Mouse (Mus musculus) limb, embryonic 10.5 days (tissue): ENCODE results near the gene Ctdspl. TPM values are rescaled to one million over a fixed set of nuclear protein-coding genes. Genes with fewer than 3 reads are reported as not detected.

ENCODE experiments used
- DNase-seq: peaks from one replicate; pipeline ENCODE4 v3.0.0-alpha.2; 2017; ENCODE audit warnings: low spot score
- H3K27ac ChIP-seq: fragments of 300-500 bp; sonication (generic); 2 replicates; pipeline ENCODE4 v1.5.1; 2016; ENCODE audit warnings: mild to moderate bottlenecking
- H3K27me3 ChIP-seq: fragments of 300-500 bp; sonication (generic); 2 replicates; pipeline ENCODE4 v1.6.1; 2016; ENCODE audit warnings: low read depth, mild to moderate bottlenecking; ENCODE audit not compliant: poor library complexity, severe bottlenecking
- H3K36me3 ChIP-seq: fragments of 300-500 bp; sonication (generic); 2 replicates; pipeline ENCODE4 v1.6.1; 2016; ENCODE audit warnings: mild to moderate bottlenecking, moderate library complexity
- H3K4me1 ChIP-seq: fragments of 300-500 bp; sonication (generic); 2 replicates; pipeline ENCODE4 v1.6.1; 2016
- H3K4me3 ChIP-seq: fragments of 300-500 bp; sonication (generic); 2 replicates; pipeline ENCODE4 v1.5.1; 2016; ENCODE audit warnings: mild to moderate bottlenecking, moderate library complexity
- H3K9me3 ChIP-seq: fragments of 300-500 bp; sonication (generic); replicated peaks from 2 replicates; pipeline ENCODE4 v1.6.1; 2016; ENCODE audit warnings: mild to moderate bottlenecking
- WGBS: fragments of 180-500 bp; shearing (Covaris S2); methylation state at CpG from one replicate; pipeline ENCODE4 v1.1.7; 2016; 5-methylcytosine and 5-hydroxymethylcytosine counted together
- polyA plus RNA-seq: library from polyadenylated mRNA; unstranded; fragments of >200 nt; fragmentation: Nextera tagmentation; extraction: Ambion mirVana; gene quantifications from 2 replicates; pipeline ENCODE4 v1.2.1, GENCODE M21; 2016

The Ctdspl gene
- polyA plus RNA-seq, 1 experiment from 2014 or later, result 11.6 TPM

GRCm38 (mm10) chr9:119040101-119040775, 114.0 kb downstream of the Ctdspl start:
- Histone ChIP-seq H3K9me3 (no peaks in the 10 kb centered on the region), H3K36me3 (peaks cover 47% of the 10 kb centered on the region), H3K27me3 (no peaks in the 10 kb centered on the region), H3K27ac (no peak overlapping the region), H3K4me3 (no peak overlapping the region), H3K4me1 (peaks cover 10% of the 10 kb centered on the region)
- no peak for DNase-seq
- WGBS, result 94% methylated on average over 15 of the region's 15 CpGs

DNA sequence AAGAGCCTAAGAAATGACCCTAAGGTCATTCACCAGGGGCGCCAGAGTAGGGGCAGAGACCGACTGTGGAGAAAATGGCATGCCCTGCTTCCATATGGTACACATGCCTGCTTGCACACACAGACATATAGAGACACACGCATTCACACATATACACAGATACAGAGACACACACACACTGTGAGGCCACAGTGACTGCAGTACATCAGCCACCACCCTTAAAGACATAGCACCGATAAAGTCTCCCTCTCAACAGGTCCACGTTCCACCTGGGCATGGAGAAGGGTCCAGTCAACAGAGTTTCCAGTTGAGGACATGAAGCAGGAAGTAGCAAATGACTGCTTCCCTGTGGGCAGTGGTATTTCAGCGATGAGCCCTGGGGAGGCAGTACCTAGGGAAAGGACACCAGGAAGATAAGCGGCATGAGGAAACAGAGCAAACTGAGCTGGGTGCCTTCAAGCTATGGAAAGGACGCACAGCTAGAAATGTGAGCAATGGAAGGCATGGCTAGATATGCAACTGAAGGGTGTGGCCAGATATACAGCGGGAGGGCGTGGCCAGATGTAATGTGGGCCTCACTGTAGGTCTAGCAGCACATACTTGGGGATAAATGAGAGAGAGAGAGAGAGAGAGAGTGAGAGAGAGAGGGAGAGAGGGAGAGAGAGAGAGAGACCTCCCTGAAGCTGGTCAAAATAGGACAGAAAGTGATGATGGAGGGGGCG, 122.1 kb downstream of the Ctdspl start:
- no peaks in the 10 kb centered on the region for H3K9me3 ChIP-seq
- WGBS, result 78% methylated on average over 11 of the region's 11 CpGs
- H3K36me3 ChIP-seq, result no peaks in the 10 kb centered on the region
- no peak overlapping the region for H3K27ac ChIP-seq
- peaks cover 37% of the 10 kb centered on the region for H3K4me1 ChIP-seq
- DNase-seq, result no peak
- peaks cover 2% of the 10 kb centered on the region for H3K27me3 ChIP-seq
- H3K4me3 ChIP-seq, result no peak overlapping the region

- WGBS, result 87% methylated on average over 2 of the region's 2 CpGs
- no peaks in the 10 kb centered on the region for H3K9me3 ChIP-seq
- H3K27ac ChIP-seq, result peak overlapping the region; percentile 38; the same call in 1 of the 2 replicates
- H3K27me3 ChIP-seq, result peaks cover 14% of the 10 kb centered on the region
- no peak overlapping the region for H3K4me3 ChIP-seq
- H3K4me1 ChIP-seq, result peaks cover 47% of the 10 kb centered on the region
- no peaks in the 10 kb centered on the region for H3K36me3 ChIP-seq
- DNase-seq, result no peak
Measured at GRCm38 (mm10) chr9:119051158-119051557, 124.9 kb downstream of the Ctdspl start.

GRCm38 (mm10) chr9:119052154-119052944, 126.1 kb downstream of the Ctdspl start, which contains the start of gene Vill:
Gene Vill (plus strand): TSS chr9:119052778.
- H3K27me3 ChIP-seq, result peaks cover 14% of the 10 kb centered on the region
- H3K27ac ChIP-seq, result peak within 1 kb of the TSS; percentile 88
- WGBS, result 17% methylated on average over 22 of the region's 22 CpGs
- peak within 1 kb of the TSS; percentile 64 for H3K4me3 ChIP-seq
- DNase-seq, result peak; percentile 80
- H3K9me3 ChIP-seq, result no peaks in the 10 kb centered on the region
- H3K4me1 ChIP-seq, result peaks cover 42% of the 10 kb centered on the region
- no peaks in the 10 kb centered on the region for H3K36me3 ChIP-seq

DNA sequence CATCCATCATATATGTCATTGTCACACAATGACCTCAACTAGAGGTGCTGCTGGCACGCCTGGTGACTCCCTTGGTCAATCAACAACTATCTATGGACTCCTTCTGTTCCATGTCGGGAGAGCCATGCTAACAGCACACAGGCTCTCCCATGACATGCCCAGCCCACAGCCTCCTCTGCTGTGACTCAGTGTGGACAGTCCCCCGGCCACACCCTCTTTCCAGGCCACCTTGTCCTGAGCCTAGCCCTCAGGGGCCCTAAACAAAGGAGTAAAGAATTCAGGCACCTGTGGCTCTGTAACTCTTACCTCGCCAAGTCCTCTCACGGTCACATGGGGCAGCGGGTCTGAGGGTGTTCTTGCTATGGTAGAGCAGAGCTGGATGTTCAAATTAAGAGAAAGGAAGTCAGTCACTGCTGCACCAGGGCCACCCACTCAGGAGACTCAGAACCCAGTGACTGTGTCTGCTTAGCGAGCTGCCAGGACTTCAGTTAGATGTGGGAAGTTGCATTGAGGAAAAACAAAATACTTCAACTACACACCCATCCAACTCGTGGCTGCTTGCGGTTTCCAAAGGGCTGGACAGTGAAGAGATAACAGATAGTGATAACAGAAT, 127.8 kb downstream of the Ctdspl start:
- H3K4me1 ChIP-seq, result peaks cover 42% of the 10 kb centered on the region
- H3K27me3 ChIP-seq, result peaks cover 14% of the 10 kb centered on the region
- WGBS, result 79% methylated on average over 9 of the region's 9 CpGs
- H3K36me3 ChIP-seq, result no peaks in the 10 kb centered on the region
- H3K9me3 ChIP-seq, result no peaks in the 10 kb centered on the region
- 0 out of 2 replicates have a peak overlapping the region, but pooled peaks have one; percentile 64 for H3K4me3 ChIP-seq
- no peak overlapping the region; the same call in 1 of the 2 replicates for H3K27ac ChIP-seq
- DNase-seq, result no peak

DNA sequence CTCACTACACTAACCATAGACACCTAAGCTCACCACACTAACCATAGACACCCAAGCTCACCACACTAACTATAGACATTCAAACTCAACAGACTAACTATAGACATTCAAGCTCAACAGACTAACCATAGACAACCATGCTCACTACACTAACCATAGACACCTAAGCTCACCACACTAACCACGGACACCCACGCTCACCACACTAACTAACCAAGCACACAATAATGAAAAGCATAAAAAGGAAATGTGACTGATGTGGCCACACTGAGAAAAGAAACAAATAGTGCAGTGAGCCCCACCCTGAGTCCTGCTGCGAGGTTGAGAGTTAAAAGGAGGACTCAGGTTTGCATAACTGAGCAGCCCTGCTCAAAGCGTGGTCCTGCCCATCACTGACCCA, 129.1 kb downstream of the Ctdspl start:
- H3K36me3 ChIP-seq, result no peaks in the 10 kb centered on the region
- H3K27ac ChIP-seq, result no peak overlapping the region
- no peak overlapping the region for H3K4me3 ChIP-seq
- peaks cover 42% of the 10 kb centered on the region for H3K4me1 ChIP-seq
- no peak for DNase-seq
- H3K9me3 ChIP-seq, result no peaks in the 10 kb centered on the region
- 85% methylated on average over 4 of the region's 4 CpGs for WGBS
- peaks cover 14% of the 10 kb centered on the region for H3K27me3 ChIP-seq

GRCm38 (mm10) chr9:119058245-119058644, 132.0 kb downstream of the Ctdspl start:
- H3K36me3 ChIP-seq, result no peaks in the 10 kb centered on the region
- H3K4me3 ChIP-seq, result no peak overlapping the region
- DNase-seq, result no peak
- H3K4me1 ChIP-seq, result peaks cover 27% of the 10 kb centered on the region
- H3K9me3 ChIP-seq, result no peaks in the 10 kb centered on the region
- H3K27me3 ChIP-seq, result peaks cover 13% of the 10 kb centered on the region; the same call in 1 of the 2 replicates
- 82% methylated on average over 7 of the region's 7 CpGs for WGBS
- H3K27ac ChIP-seq, result peak overlapping the region; percentile 27; the same call in 1 of the 2 replicates

- no peak overlapping the region for H3K4me3 ChIP-seq
- WGBS, result 92% methylated on average over 10 of the region's 10 CpGs
- peaks cover 29% of the 10 kb centered on the region for H3K4me1 ChIP-seq
- no peaks in the 10 kb centered on the region for H3K36me3 ChIP-seq
- no peak for DNase-seq
- H3K27ac ChIP-seq, result no peak overlapping the region
- no peaks in the 10 kb centered on the region for H3K9me3 ChIP-seq
- no peaks in the 10 kb centered on the region for H3K27me3 ChIP-seq
Measured at GRCm38 (mm10) chr9:119060701-119061100, 134.4 kb downstream of the Ctdspl start.

- 28% methylated on average over 19 of the region's 19 CpGs for WGBS
- peak overlapping the region; percentile 38; the same call in 1 of the 2 replicates for H3K27ac ChIP-seq
Measured at GRCm38 (mm10) chr9:119063036-119063644, 136.9 kb downstream of the Ctdspl start.

DNA sequence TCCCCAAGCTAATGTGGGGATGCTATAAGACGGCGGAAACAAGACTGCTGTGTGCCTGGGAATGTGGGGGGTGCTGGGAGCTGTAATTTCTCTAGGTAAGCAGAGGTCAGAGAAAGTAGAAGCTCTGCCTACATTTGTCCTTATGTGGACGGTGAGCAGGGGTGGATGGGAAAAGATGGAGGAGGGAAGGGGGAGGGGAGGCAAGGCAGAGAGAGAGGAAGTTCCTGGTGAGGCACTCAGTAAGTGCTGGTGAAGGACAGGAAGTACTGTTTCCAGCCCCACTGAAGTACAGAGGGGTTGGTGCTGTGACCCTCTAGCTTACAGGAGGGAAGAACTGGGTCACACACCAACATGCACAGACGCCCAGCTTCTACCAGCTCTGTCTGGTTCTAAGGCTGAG, 138.0 kb downstream of the Ctdspl start:
- Histone ChIP-seq H3K27me3 (no peaks in the 10 kb centered on the region), H3K4me1 (peaks cover 29% of the 10 kb centered on the region), H3K4me3 (no peak overlapping the region), H3K27ac (peak overlapping the region; percentile 68), H3K36me3 (no peaks in the 10 kb centered on the region), H3K9me3 (no peaks in the 10 kb centered on the region)
- no peak for DNase-seq
- 65% methylated on average over 4 of the region's 4 CpGs for WGBS

More at GRCm38 (mm10) chr9:119063036-119063644, 136.9 kb downstream of the Ctdspl start:
- Histone ChIP-seq H3K27me3 (no peaks in the 10 kb centered on the region), H3K4me1 (peaks cover 34% of the 10 kb centered on the region), H3K36me3 (no peaks in the 10 kb centered on the region), H3K9me3 (no peaks in the 10 kb centered on the region), H3K4me3 (peak overlapping the region; percentile 20; the same call in 1 of the 2 replicates)
- DNase-seq, result peak; percentile 50

DNA sequence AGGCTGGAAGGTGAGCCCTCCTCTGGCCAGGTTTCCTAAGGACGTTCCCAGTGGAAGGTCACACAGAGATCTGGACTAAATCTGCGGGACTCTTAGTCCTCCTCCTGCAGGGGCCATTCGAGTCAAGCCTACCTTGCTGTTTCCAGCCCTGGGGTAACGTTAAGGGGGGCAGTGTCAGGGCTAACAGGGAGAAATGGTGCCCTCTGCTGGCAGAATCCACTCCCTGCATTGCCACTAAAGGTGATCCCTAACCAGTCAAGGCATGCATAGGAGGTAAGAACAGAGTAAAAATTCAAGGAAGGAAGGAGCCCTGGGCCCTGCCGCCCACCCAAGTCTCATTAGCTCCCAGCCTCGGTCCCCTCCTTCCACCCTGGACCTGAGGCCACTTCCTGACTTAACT, 141.3 kb downstream of the Ctdspl start:
- Histone ChIP-seq H3K4me3 (no peak overlapping the region), H3K27ac (no peak overlapping the region)
- WGBS, result 7% methylated on average over 6 of the region's 6 CpGs

GRCm38 (mm10) chr9:119068266-119068665, 142.0 kb downstream of the Ctdspl start:
- H3K27ac ChIP-seq, result 0 out of 2 replicates have a peak overlapping the region, but pooled peaks have one; percentile 15

More for the DNA sequence above, 141.3 kb downstream of the Ctdspl start:
- Histone ChIP-seq H3K27me3 (no peaks in the 10 kb centered on the region), H3K36me3 (peaks cover 14% of the 10 kb centered on the region), H3K4me1 (peaks cover 28% of the 10 kb centered on the region), H3K9me3 (no peaks in the 10 kb centered on the region)
- peak; percentile 89 for DNase-seq

More at GRCm38 (mm10) chr9:119068266-119068665, 142.0 kb downstream of the Ctdspl start:
- peaks cover 25% of the 10 kb centered on the region for H3K4me1 ChIP-seq
- H3K36me3 ChIP-seq, result peaks cover 20% of the 10 kb centered on the region
- 89% methylated on average over 11 of the region's 11 CpGs for WGBS
- no peak overlapping the region for H3K4me3 ChIP-seq
- no peaks in the 10 kb centered on the region for H3K9me3 ChIP-seq
- no peaks in the 10 kb centered on the region for H3K27me3 ChIP-seq
- no peak for DNase-seq
